Mouse (Mus musculus): ENCODE data around the gene Epha4. TPM values are rescaled to one million over a fixed set of nuclear protein-coding genes. Genes with fewer than 3 reads are reported as not detected.

Epha4 gene
- 80.8 TPM for polyA plus RNA-seq (2015; fragmentation: Illumina TruSeq; extraction: RNeasy Lipid Tissue Mini Kit (QIAGEN cat#74804); ENCODE audit: low read depth, low replicate concordance)

GRCm38 (mm10) chr1:77514963-77515650, at the start of gene Epha4:
Gene Epha4, minus strand, starts transcription at chr1:77515088.

All from brain, adult 10 weeks (tissue).